Mouse (Mus musculus) kidney, postnatal 36 days (tissue): ENCODE data around the gene Ubxn1.
"Not testable (repeated sequence)": the region's sequence is repeated elsewhere in the genome, so short reads cannot be mapped to it uniquely, and the experiment has no call there.

Experiments used
- DNase-seq, 2 experiments: peaks; one replicate each; pipeline ENCODE4 v3.0.0; 2021 to 2022; ENCODE audit warnings: mixed read lengths in 2 of 2

Ubxn1 gene

GRCm38 (mm10) chr19:8871267-8872186 is at the start of gene Ubxn1:
TSS of gene Ubxn1 (plus strand) at chr19:8871496.
- DNase-seq: peak; percentile 97 to 98

- no peak for DNase-seq
Observed at GRCm38 (mm10) chr19:8822696-8823095, 48.6 kb upstream of the Ubxn1 start.

GRCm38 (mm10) chr19:8829660-8830059 is 41.6 kb upstream of the Ubxn1 start, which contains the start of gene AC129217.1:
TSS of gene AC129217.1 (plus strand) at chr19:8829773.
- DNase-seq: no peak

GRCm38 (mm10) chr19:8830664-8831063 is 40.6 kb upstream of the Ubxn1 start:
- no peak for DNase-seq

- no peak for DNase-seq
Observed at GRCm38 (mm10) chr19:8831262-8831661, 40.0 kb upstream of the Ubxn1 start.

- DNase-seq: no peak
Observed at GRCm38 (mm10) chr19:8832971-8833370, 38.3 kb upstream of the Ubxn1 start.

- not testable (repeated sequence) for DNase-seq
Observed at GRCm38 (mm10) chr19:8836327-8836726, 35.0 kb upstream of the Ubxn1 start.

- peak; percentile 85 to 91 for DNase-seq
Observed at GRCm38 (mm10) chr19:8837251-8837791, 34.0 kb upstream of the Ubxn1 start, which contains the start of gene Bscl2. TSS of gene Bscl2 (plus strand) at chr19:8837467.

- DNase-seq: peak; percentile 83 to 84
Observed at GRCm38 (mm10) chr19:8838041-8838730, 33.1 kb upstream of the Ubxn1 start.

GRCm38 (mm10) chr19:8839103-8839907 is 32.0 kb upstream of the Ubxn1 start, which contains the start of gene Gng3:
TSS of gene Gng3 (minus strand) at chr19:8839194.
- no peak for DNase-seq

- peak; percentile 86 to 91 for DNase-seq
Observed at GRCm38 (mm10) chr19:8839908-8840791, 31.1 kb upstream of the Ubxn1 start.

- DNase-seq: no peak
Observed at GRCm38 (mm10) chr19:8841012-8841411, 30.3 kb upstream of the Ubxn1 start.

GRCm38 (mm10) chr19:8842961-8843360 is 28.3 kb upstream of the Ubxn1 start:
- no peak for DNase-seq

GRCm38 (mm10) chr19:8844371-8845129 is 26.7 kb upstream of the Ubxn1 start:
- peak; percentile 80 to 93 for DNase-seq

- DNase-seq: no peak
Observed at GRCm38 (mm10) chr19:8848356-8848755, 22.9 kb upstream of the Ubxn1 start.

- peak; percentile 28 to 30 for DNase-seq
Observed at GRCm38 (mm10) chr19:8850402-8850901, 20.8 kb upstream of the Ubxn1 start, which contains the start of gene Lrrn4cl. TSS of gene Lrrn4cl (plus strand) at chr19:8850768.

- DNase-seq: peak in 1 of 2 experiments; percentile 25
Observed at GRCm38 (mm10) chr19:8851639-8852038, 19.7 kb upstream of the Ubxn1 start.

GRCm38 (mm10) chr19:8852236-8852928 is 18.9 kb upstream of the Ubxn1 start:
- no peak for DNase-seq

- DNase-seq: no peak
Observed at GRCm38 (mm10) chr19:8853117-8853516, 18.2 kb upstream of the Ubxn1 start.

GRCm38 (mm10) chr19:8857689-8858088 is 13.6 kb upstream of the Ubxn1 start:
- DNase-seq: peak; percentile 56 to 86
